Mouse (Mus musculus) hindbrain, embryonic 10.5 days (tissue): ENCODE data around the gene Rars2. TPM values are rescaled to one million over a fixed set of nuclear protein-coding genes. Genes with fewer than 3 reads are reported as not detected.

ENCODE experiments used
- DNase-seq: peaks from one replicate; pipeline ENCODE4 v3.0.0-alpha.2; 2017; ENCODE audit warnings: low spot score
- H3K27ac ChIP-seq: fragments of 300-500 bp; sonication (generic); 2 replicates; pipeline ENCODE4 v1.5.1; 2016; ENCODE audit warnings: mild to moderate bottlenecking, moderate library complexity
- H3K27me3 ChIP-seq: fragments of 300-500 bp; sonication (generic); 2 replicates; pipeline ENCODE4 v1.6.1; 2016; ENCODE audit warnings: mild to moderate bottlenecking; ENCODE audit not compliant: poor library complexity, insufficient read depth, severe bottlenecking
- H3K36me3 ChIP-seq: fragments of 300-500 bp; sonication (generic); 2 replicates; pipeline ENCODE4 v1.6.1; 2016; ENCODE audit warnings: mild to moderate bottlenecking, moderate library complexity
- H3K4me1 ChIP-seq: fragments of 300-500 bp; sonication (generic); replicated peaks from 2 replicates; pipeline ENCODE4 v1.6.1; 2016; ENCODE audit warnings: mild to moderate bottlenecking
- H3K4me3 ChIP-seq: fragments of 300-500 bp; sonication (generic); 2 replicates; pipeline ENCODE4 v1.5.1; 2016; ENCODE audit warnings: mild to moderate bottlenecking, moderate library complexity
- H3K9me3 ChIP-seq: fragments of 300-500 bp; sonication (generic); 2 replicates; pipeline ENCODE4 v1.6.1; 2016; ENCODE audit warnings: mild to moderate bottlenecking, moderate library complexity
- WGBS: fragments of 180-500 bp; shearing (Covaris S2); methylation state at CpG from one replicate; pipeline ENCODE4 v1.1.7; 2016; 5-methylcytosine and 5-hydroxymethylcytosine counted together
- polyA plus RNA-seq: library from polyadenylated mRNA; unstranded; fragments of >200 nt; fragmentation: Nextera tagmentation; extraction: Ambion mirVana; gene quantifications from 2 replicates; pipeline ENCODE4 v1.2.1, GENCODE M21; 2016

Rars2 gene
- polyA plus RNA-seq, 1 experiment from 2014 or later, result 67.2 TPM

DNA sequence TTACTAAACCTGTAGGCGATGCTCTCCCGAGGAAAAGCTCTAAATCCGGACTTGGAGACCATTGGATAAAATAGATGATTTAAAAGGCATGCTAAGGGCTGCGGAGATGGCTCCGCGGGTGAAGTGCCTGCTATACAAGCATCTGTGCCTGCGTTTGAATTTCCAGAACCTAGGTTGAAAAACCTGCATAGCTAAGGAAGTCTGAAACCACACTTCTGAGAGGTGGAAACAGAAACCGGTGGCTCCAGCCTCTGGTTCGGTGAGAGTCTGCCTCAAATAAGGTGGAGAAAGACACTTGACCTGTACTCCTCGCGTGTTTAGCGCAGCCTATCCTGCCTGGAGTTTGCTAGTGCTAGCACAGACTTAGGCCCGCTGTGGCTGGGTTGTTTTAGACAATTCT, 546 bp downstream of the Rars2 start:
- Histone ChIP-seq H3K4me3 (peak overlapping the region; percentile 80), H3K27me3 (no peaks in the 10 kb centered on the region), H3K9me3 (no peaks in the 10 kb centered on the region), H3K36me3 (peaks cover 13% of the 10 kb centered on the region; the same call in 1 of the 2 replicates), H3K4me1 (peaks cover 26% of the 10 kb centered on the region), H3K27ac (peak overlapping the region; percentile 94)
- 4% methylated on average over 13 of the region's 13 CpGs for WGBS
- no peak for DNase-seq

DNA sequence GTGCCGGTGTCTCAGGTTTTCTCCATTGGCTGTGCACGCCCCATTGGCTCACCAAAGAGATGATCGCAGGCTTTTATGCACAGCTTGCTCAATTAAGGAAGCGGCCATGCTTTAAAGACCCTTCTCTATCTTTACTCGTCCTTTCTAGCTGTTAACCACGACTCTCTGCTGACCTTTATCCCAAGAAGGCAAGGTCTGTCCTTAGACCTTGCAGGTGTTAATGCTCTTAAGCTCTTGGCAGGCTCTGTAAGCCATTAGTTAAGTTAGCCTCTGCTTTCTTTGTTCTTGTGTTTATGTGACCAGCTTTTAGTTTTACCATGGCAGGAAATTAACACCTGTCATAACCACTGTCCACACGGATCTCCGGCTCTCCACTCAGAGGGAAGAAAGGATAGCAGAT, 1.4 kb downstream of the Rars2 start:
- Histone ChIP-seq H3K4me1 (peaks cover 26% of the 10 kb centered on the region), H3K4me3 (peak overlapping the region; percentile 80), H3K27me3 (no peaks in the 10 kb centered on the region), H3K36me3 (peaks cover 5% of the 10 kb centered on the region; the same call in 1 of the 2 replicates), H3K27ac (no peak overlapping the region), H3K9me3 (no peaks in the 10 kb centered on the region)
- no peak for DNase-seq
- 70% methylated on average over 8 of the region's 8 CpGs for WGBS

DNA sequence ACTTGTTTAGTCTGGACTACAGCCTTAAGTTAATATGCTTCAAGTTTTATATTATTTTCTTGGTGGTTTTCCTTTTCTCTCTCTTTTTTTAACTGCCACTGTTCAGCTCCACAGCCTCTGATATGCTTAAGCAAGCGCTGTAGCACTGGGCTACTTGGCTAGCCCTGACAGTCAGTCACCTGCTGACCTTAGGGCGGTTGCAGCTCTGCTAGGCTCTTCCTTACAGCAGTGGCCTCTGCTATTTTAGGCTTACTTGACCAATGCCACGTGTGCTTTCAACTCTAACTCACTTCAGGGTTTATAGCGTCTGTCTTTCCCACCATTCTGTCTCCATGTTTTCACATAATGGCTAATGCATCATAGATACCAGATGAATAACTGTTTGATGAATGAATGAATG, 10.8 kb downstream of the Rars2 start:
- Histone ChIP-seq H3K36me3 (peaks cover 65% of the 10 kb centered on the region), H3K27ac (no peak overlapping the region), H3K9me3 (no peaks in the 10 kb centered on the region), H3K4me1 (no peaks in the 10 kb centered on the region), H3K4me3 (no peak overlapping the region), H3K27me3 (no peaks in the 10 kb centered on the region)
- WGBS, result 91% methylated on average over 4 of the region's 4 CpGs
- DNase-seq, result no peak

DNA sequence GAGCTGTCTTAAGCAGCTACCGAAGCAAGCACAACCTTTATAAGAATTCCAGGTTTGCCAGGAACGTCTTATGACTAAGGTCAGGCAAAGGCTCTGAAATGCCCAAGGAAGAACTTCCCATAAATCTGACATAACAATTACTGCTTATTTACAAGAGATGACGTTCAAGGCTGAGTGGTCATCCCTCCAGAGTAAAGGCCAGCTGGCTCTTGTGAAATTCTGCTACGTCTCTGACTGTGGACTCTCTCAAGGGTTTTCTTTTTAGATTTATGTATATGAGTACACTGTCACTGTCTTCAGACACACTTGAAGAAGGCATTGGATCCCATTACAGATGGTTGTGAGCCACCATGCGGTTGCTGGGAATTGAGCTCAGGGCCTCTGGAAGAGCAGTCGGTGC, 11.6 kb downstream of the Rars2 start:
- Histone ChIP-seq H3K27me3 (no peaks in the 10 kb centered on the region), H3K4me3 (no peak overlapping the region), H3K4me1 (no peaks in the 10 kb centered on the region), H3K9me3 (no peaks in the 10 kb centered on the region), H3K27ac (no peak overlapping the region), H3K36me3 (peaks cover 74% of the 10 kb centered on the region)
- DNase-seq, result no peak
- 93% methylated on average over 6 of the region's 6 CpGs for WGBS

DNA sequence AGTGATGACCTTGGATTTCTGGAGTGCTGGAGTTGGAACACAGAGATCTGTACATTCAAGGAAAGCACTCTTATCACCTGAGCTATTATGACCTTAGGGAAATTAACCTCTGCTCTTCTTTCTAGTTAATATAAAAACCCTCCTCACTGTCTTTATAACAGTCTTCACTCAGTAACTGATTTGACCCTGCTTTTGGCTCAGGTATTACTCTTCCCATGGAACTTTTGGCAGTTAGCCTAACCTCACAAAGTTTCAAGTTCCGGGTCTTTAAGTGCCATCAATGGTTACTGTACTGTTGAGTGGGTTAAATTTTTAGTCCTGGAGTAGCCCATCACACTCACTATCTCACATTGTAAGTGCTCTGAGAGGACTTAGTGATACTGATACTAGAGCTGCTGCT, 15.2 kb downstream of the Rars2 start:
- H3K27me3 ChIP-seq, result no peaks in the 10 kb centered on the region
- no peaks in the 10 kb centered on the region for H3K9me3 ChIP-seq
- WGBS, result 92% methylated on average over 1 of the region's 1 CpGs
- no peak overlapping the region for H3K4me3 ChIP-seq
- H3K27ac ChIP-seq, result no peak overlapping the region
- DNase-seq, result no peak
- no peaks in the 10 kb centered on the region for H3K4me1 ChIP-seq
- peaks cover 72% of the 10 kb centered on the region for H3K36me3 ChIP-seq

DNA sequence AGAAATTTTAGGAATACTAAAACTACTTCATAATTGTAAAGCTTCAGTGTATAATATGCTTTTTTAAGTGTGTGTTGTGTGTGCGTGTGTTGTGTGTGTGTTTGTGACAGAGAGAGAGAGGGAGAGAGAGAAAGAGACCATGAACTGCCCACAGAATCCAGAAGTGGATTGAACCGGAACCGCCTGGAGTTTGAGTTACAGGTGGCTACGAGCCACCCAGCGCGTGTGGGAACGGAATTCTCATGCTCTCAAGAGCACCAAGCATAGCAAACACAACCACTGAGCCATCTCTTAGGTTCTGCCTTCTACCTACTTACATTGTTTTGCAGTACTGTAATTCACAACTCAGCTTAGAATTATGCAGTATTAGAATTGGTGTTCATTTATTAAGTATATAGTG, 19.4 kb downstream of the Rars2 start:
- DNase-seq, result no peak
- no peaks in the 10 kb centered on the region for H3K27me3 ChIP-seq
- no peak overlapping the region for H3K27ac ChIP-seq
- peaks cover 47% of the 10 kb centered on the region for H3K36me3 ChIP-seq
- no peaks in the 10 kb centered on the region for H3K4me1 ChIP-seq
- H3K4me3 ChIP-seq, result no peak overlapping the region
- WGBS, result 96% methylated on average over 7 of the region's 7 CpGs
- H3K9me3 ChIP-seq, result no peaks in the 10 kb centered on the region

DNA sequence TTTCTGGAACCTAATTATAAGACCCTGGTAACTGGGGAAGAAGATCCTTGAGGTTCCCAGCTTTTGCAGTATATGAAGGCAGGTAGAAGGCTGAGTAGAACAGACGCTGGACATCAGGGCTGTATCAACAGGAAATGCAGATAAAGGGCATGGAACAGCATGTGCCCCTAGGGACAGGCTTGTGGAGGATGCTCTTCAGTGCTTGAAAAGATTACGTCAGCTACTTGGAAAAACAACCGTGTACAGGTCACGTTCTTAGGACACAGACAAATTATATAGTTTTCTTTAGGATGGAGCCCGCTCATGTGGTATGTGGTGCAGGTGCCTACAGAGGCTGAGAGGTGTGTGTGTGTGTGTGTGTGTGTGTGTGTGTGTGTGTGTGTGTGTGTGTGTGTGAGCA, 21.3 kb downstream of the Rars2 start:
- Histone ChIP-seq H3K36me3 (peaks cover 43% of the 10 kb centered on the region), H3K9me3 (no peaks in the 10 kb centered on the region), H3K4me1 (no peaks in the 10 kb centered on the region), H3K4me3 (no peak overlapping the region), H3K27ac (no peak overlapping the region), H3K27me3 (no peaks in the 10 kb centered on the region)
- 92% methylated on average over 5 of the region's 5 CpGs for WGBS
- DNase-seq, result no peak

DNA sequence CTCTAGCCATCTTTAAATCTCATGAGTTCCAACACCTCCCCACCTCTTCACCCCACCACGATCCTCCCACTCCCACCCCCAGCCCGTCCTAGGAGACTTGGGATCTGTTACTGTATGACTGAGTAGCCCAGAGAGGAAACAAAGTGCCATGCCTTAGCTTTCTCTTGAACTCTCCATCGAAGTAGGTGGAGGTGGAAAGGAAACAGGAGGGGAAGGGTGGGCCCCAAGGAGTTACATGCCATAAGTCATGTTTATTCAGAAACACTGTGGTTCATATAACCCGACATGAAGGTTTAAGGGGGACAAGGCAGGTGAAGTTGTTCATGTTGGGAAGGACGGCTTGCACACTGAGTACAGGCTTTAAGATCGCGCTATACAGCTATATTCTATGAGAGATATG, 22.6 kb downstream of the Rars2 start:
- H3K4me3 ChIP-seq, result no peak overlapping the region
- WGBS, result 92% methylated on average over 7 of the region's 7 CpGs
- no peaks in the 10 kb centered on the region for H3K9me3 ChIP-seq
- DNase-seq, result no peak
- H3K36me3 ChIP-seq, result peaks cover 39% of the 10 kb centered on the region
- no peaks in the 10 kb centered on the region for H3K27me3 ChIP-seq
- H3K27ac ChIP-seq, result no peak overlapping the region
- H3K4me1 ChIP-seq, result no peaks in the 10 kb centered on the region

DNA sequence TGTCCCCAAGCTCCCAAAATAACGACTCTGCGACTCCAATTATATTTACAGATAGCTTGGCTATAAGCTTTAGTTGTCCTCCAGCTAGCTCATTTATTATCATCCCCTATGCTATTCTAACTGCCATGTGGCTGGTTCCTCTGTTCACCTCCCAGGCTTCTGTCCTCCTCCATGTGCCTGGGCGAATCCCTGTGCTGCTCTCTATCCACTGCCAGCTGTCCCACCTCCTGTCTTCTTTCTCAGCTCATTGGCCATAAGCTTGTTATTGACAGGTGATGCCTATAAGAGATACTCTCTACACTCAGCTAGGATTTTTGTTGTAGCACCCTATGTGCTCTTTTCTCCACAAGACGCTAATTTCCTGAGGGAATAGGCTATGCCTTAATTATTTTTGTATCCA, 23.1 kb downstream of the Rars2 start:
- Histone ChIP-seq H3K4me3 (no peak overlapping the region), H3K4me1 (no peaks in the 10 kb centered on the region), H3K9me3 (no peaks in the 10 kb centered on the region), H3K27me3 (no peaks in the 10 kb centered on the region), H3K36me3 (peaks cover 40% of the 10 kb centered on the region), H3K27ac (no peak overlapping the region)
- WGBS, result 91% methylated on average over 4 of the region's 4 CpGs
- no peak for DNase-seq

DNA sequence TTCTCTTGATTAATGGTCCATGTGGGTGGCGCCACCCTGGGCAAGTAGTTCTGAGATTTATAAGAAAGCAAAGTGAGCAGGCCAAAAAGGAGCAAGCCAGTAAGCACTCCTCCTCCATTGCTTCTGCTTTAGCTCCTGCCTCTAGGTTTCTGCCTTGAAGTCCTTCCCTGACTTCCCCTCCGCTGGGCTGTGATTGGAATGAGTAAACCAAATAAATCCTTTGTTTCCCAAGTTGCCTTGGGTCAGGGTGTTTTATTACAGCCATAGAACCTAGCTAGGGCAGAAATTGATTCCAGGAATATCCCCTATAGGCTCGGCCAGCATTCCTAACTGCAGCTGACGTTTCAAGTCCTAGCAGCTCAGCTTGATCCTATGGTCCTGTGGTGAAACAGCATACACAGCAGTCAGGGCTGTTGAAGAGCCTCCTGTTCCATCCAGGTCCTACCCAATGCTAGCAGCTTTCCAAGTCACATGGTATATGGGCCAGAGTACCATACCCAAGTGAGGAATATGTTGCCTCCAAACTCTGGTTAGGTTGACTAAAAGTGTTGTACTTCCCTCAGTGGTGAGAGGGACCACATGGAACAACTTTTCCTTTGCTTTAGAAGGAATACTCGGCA, 25.1 kb downstream of the Rars2 start:
- no peak overlapping the region for H3K27ac ChIP-seq
- H3K9me3 ChIP-seq, result no peaks in the 10 kb centered on the region
- H3K27me3 ChIP-seq, result no peaks in the 10 kb centered on the region
- no peak overlapping the region for H3K4me3 ChIP-seq
- peaks cover 36% of the 10 kb centered on the region for H3K36me3 ChIP-seq
- no peaks in the 10 kb centered on the region for H3K4me1 ChIP-seq
- WGBS, result 84% methylated on average over 5 of the region's 5 CpGs
- DNase-seq, result no peak

DNA sequence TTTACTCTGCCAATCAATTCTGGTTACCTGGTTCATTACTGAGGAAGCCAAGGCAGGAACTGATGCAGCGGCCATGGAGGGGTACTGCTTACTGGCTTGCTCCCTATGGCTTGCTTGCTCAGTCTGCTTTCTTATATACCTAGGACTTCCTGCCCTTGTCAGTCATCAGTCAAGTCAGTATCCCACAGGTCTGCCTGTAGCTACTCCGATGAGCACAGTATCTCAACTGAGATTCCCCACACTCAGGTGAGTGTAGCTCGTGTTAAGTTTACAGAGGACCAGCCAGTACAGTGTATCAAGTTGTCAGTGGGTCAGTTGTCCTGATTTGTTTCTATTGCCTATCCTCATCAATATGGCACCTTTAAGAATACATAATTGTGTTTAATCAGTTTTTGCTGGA, 26.0 kb downstream of the Rars2 start:
- H3K36me3 ChIP-seq, result peaks cover 36% of the 10 kb centered on the region
- H3K27ac ChIP-seq, result no peak overlapping the region
- 90% methylated on average over 3 of the region's 3 CpGs for WGBS
- no peaks in the 10 kb centered on the region for H3K9me3 ChIP-seq
- H3K4me1 ChIP-seq, result no peaks in the 10 kb centered on the region
- DNase-seq, result no peak
- no peaks in the 10 kb centered on the region for H3K27me3 ChIP-seq
- H3K4me3 ChIP-seq, result no peak overlapping the region

DNA sequence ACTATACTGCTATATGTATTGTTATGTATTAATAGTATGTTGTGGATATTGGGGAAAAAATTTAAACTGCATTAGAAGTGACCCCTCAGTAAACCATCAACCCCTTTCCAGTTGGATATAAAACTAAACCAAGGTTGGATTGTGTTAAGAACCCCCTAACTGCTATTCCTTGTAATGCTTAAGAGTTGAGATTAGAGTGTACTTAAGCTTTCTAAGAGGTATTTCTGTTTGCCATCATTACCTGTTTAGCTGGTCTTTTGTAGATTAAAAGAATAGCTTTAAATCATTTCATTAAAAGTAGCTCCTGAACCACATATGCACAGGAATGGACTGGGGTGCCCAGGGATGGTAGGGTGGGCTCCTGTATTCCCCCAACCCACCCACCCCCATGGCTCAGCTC, 30.0 kb downstream of the Rars2 start:
- no peak overlapping the region for H3K27ac ChIP-seq
- no peaks in the 10 kb centered on the region for H3K9me3 ChIP-seq
- H3K36me3 ChIP-seq, result peaks cover 63% of the 10 kb centered on the region
- H3K4me3 ChIP-seq, result no peak overlapping the region
- H3K4me1 ChIP-seq, result no peaks in the 10 kb centered on the region
- H3K27me3 ChIP-seq, result no peaks in the 10 kb centered on the region
- DNase-seq, result no peak

DNA sequence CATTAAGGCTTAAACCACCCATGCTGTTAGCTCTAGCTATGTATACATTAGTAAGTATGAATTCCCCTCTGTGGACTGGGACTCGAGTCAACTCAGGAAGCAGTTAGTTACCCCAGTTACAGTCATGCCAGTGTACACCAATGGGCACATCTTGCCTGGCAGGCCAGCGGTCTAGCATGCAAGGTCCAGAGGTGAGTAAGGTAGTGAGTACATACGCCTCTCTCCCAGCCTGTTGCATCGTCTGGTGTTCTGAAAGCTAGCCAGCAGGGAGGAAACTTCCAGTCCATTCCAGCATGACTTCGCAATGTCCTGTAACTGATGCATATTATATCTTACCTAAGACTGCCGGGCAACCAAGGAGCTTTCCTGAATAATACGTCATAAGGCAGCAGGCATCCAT, 38.4 kb downstream of the Rars2 start:
- 96% methylated on average over 7 of the region's 7 CpGs for WGBS
- Histone ChIP-seq H3K9me3 (no peaks in the 10 kb centered on the region), H3K27me3 (no peaks in the 10 kb centered on the region), H3K36me3 (peaks cover 70% of the 10 kb centered on the region), H3K4me3 (no peak overlapping the region), H3K4me1 (no peaks in the 10 kb centered on the region), H3K27ac (no peak overlapping the region)
- no peak for DNase-seq

DNA sequence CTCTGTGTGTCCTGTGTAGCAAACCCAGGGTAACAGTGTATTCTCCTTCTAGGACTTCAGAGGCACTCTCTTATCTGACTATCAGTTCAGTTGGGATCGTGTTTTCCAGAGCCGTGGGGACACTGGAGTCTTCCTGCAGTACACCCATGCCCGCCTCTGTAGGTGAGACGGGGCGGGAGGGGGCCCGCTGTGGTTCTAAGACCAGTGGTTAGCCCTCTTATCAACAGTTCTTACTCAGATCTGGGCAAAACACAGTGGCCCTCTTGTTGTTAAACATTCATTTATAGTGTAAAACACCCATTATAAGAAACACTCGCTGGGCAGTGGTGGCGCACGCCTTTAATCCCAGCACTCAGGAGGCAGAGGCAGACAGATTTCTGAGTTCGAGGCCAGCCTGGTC, 41.3 kb downstream of the Rars2 start:
- H3K9me3 ChIP-seq, result no peaks in the 10 kb centered on the region
- 96% methylated on average over 10 of the region's 10 CpGs for WGBS
- no peaks in the 10 kb centered on the region for H3K27me3 ChIP-seq
- H3K4me1 ChIP-seq, result no peaks in the 10 kb centered on the region
- H3K4me3 ChIP-seq, result no peak overlapping the region
- H3K27ac ChIP-seq, result no peak overlapping the region
- no peak for DNase-seq
- peaks cover 88% of the 10 kb centered on the region for H3K36me3 ChIP-seq
